Mouse (Mus musculus): Measurements from ENCODE around the gene Naa16. TPM values are rescaled to one million over a fixed set of nuclear protein-coding genes. Genes with fewer than 3 reads are reported as not detected.

Naa16 gene
- polyA plus RNA-seq, 1 experiment = 0.28 TPM

DNA sequence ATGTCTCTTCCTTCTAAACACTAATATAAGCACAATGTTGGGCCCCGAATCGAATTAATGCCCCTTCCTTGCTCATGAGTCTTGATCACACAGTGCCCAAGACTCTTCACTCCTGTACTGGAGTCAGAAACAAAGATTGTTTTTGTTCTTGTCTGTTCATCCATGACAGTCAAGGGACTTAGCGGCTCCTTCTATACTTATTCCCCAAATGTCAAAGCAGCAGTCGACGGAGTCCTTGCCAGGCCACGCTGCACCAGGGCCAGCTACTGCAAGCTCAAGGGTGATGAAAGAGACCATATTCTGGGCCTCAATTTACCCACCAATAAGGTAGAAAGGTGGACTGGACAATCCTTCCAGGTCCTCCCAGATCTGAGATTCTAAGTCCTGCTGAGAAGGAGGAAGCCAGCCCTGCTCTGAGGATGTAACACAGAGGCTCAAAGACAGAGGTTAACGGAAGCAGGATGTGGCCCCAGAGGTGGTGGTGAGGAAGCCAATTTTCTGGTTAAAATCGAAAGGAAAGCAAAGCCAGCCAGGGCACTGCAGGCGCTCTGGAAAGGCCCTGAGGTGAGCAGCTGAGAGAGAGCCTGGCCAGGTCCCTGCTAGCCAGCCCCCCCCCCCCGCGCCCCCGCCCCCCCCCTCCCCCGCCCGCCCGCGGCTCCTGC is 97.3 kb downstream of the Naa16 start:
- H3K36me3 ChIP-seq (ENCODE audit: control insufficient read depth, insufficient read depth, low read length) = no peaks in the 10 kb centered on the region; the same call in 1 of the 2 replicates

DNA sequence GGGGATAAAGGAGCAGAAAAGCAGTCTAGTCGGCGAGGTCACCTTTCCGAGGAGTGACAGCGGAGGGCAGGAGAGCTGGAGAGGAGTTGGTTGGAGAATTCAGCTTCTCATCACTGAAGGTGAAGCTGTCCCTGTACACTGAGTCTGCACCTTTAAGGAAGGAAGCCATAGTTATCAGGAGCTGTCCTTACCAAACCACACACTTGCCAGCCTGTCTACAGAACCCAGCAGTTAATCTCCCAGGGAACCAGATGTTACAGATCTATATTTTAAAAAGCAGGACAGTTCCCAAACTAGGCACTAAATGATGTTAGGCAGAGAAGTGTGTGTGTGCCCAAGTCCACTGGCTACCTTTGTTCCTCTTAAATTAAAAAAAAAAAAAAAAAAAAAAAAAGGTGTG is 98.9 kb downstream of the Naa16 start:
- no peak overlapping the region for H3K4me3 ChIP-seq (ENCODE audit: low read depth, low read length)
- no peaks in the 10 kb centered on the region for H3K27me3 ChIP-seq (ENCODE audit: control insufficient read depth, insufficient read depth, low read length)
- peaks cover 3% of the 10 kb centered on the region; the same call in 1 of the 2 replicates for H3K4me1 ChIP-seq (ENCODE audit: control insufficient read depth, insufficient read depth, insufficient read length, low read length)
- no peaks in the 10 kb centered on the region; the same call in 1 of the 2 replicates for H3K36me3 ChIP-seq (ENCODE audit: control insufficient read depth, insufficient read depth, low read length)
- 97% methylated on average over 4 of the region's 4 CpGs for WGBS
- no peak overlapping the region for H3K27ac ChIP-seq (ENCODE audit: insufficient read depth, low read depth, low read length)
- no peak for TF ChIP-seq CTCF (IDR thresholded peaks at IDR 0.05; ENCODE audit: extremely low read depth, insufficient read length, insufficient replicate concordance, low read depth, low read length)
- no peak for TF ChIP-seq POLR2A (IDR thresholded peaks at IDR 0.05; ENCODE audit: low read depth, low read length)

More for the DNA sequence above, 97.3 kb downstream of the Naa16 start:
- 61% methylated on average over 14 of the region's 16 CpGs for WGBS
- Histone ChIP-seq H3K4me3 (ENCODE audit: low read depth, low read length) (no peak overlapping the region), H3K27ac (ENCODE audit: insufficient read depth, low read depth, low read length) (no peak overlapping the region), H3K4me1 (ENCODE audit: control insufficient read depth, insufficient read depth, insufficient read length, low read length) (peaks cover 3% of the 10 kb centered on the region; the same call in 1 of the 2 replicates), H3K27me3 (ENCODE audit: control insufficient read depth, insufficient read depth, low read length) (no peaks in the 10 kb centered on the region)
- TF ChIP-seq POLR2A (IDR thresholded peaks at IDR 0.05; ENCODE audit: low read depth, low read length) = no peak
- no peak for TF ChIP-seq CTCF (IDR thresholded peaks at IDR 0.05; ENCODE audit: extremely low read depth, insufficient read length, insufficient replicate concordance, low read depth, low read length)

DNA sequence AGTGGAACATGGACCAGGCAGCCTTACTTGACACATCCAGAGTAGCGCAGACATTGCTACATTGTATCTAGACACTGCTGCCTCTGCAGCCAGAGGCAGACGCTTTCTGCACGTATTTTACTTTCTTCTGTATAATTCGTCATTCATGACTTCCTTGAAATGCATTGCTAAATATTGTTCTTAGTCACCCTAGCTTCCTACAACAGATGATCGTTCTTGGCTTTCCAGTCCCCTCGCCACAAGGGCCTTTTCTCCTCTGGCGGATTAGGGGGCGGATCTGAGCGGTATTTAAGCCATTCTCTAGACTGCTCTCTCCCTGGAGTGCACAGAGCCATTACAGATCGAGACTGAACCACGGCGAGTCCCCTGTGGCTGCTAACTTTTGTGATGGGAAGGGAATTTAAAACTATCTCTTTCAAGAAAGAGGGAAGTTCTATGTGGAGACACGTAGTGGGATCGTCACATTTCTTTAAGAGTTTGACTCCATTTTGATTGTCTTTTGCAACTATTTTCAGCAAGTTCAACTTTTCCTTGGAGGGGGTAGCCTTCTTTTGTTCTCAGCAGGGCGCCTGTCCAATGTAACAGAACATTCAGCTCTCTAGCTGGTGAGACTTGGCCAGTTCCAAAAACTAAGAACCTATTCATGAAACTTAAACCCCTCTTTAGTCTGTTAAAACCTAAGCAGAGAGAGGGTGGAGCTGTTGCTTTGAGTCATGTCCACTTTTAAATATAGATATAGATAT is 99.7 kb downstream of the Naa16 start:
- Histone ChIP-seq H3K4me1 (ENCODE audit: control insufficient read depth, insufficient read depth, insufficient read length, low read length) (peaks cover 3% of the 10 kb centered on the region; the same call in 1 of the 2 replicates), H3K27me3 (ENCODE audit: control insufficient read depth, insufficient read depth, low read length) (no peaks in the 10 kb centered on the region), H3K27ac (ENCODE audit: insufficient read depth, low read depth, low read length) (no peak overlapping the region), H3K36me3 (ENCODE audit: control insufficient read depth, insufficient read depth, low read length) (no peaks in the 10 kb centered on the region; the same call in 1 of the 2 replicates), H3K4me3 (ENCODE audit: low read depth, low read length) (no peak overlapping the region)
- TF ChIP-seq POLR2A (IDR thresholded peaks at IDR 0.05; ENCODE audit: low read depth, low read length) (no peak), CTCF (IDR thresholded peaks at IDR 0.05; ENCODE audit: extremely low read depth, insufficient read length, insufficient replicate concordance, low read depth, low read length) (no peak)
- WGBS = 77% methylated on average over 15 of the region's 15 CpGs

DNA sequence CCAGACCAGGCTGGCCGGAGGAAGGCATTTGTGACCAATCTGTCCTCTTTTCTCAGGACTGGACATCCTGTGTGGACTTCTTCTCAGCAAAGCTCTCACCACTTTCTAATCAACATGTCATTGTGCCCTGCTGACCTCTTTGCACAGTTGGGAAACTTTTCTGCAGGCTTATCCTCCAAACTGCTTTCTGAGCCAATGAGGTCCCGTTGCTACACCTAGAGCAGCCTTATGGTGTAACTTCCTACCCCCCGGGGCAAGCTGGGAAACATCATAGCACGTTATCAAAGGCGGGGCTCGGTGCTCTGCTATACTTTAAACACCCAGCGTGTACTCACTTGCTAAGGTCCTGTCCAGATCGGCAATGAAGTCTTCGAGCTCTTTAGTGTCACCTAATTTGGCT is 100.7 kb downstream of the Naa16 start:
- Histone ChIP-seq H3K4me3 (ENCODE audit: low read depth, low read length) (no peak overlapping the region), H3K36me3 (ENCODE audit: control insufficient read depth, insufficient read depth, low read length) (no peaks in the 10 kb centered on the region; the same call in 1 of the 2 replicates), H3K27me3 (ENCODE audit: control insufficient read depth, insufficient read depth, low read length) (no peaks in the 10 kb centered on the region), H3K4me1 (ENCODE audit: control insufficient read depth, insufficient read depth, insufficient read length, low read length) (peaks cover 3% of the 10 kb centered on the region; the same call in 1 of the 2 replicates), H3K27ac (ENCODE audit: insufficient read depth, low read depth, low read length) (no peak overlapping the region)
- TF ChIP-seq POLR2A (IDR thresholded peaks at IDR 0.05; ENCODE audit: low read depth, low read length) = no peak
- TF ChIP-seq CTCF (IDR thresholded peaks at IDR 0.05; ENCODE audit: extremely low read depth, insufficient read length, insufficient replicate concordance, low read depth, low read length) = no peak
- WGBS = 48% methylated on average over 9 of the region's 9 CpGs

DNA sequence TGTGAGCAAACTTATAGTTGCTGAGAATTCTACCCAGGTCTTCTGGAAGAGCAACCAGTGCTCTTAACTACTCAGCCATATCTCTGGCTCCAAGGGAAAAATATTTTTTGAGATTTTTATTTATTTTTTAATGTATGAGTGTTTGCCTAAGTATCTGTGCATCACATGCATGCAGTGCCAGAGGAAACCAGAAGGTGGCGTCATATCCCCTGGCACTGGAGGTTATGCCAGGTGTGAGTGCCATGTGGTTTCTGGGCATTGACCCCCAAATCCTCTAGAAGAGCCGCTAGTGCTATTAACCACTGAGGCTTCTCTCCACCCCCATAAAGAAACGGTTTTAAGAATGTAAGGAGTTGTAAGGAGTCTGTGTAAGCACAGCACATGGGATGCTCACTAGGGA is 102.3 kb downstream of the Naa16 start:
- TF ChIP-seq CTCF (IDR thresholded peaks at IDR 0.05; ENCODE audit: extremely low read depth, insufficient read length, insufficient replicate concordance, low read depth, low read length) (peak; percentile 54; the same call in 1 of the 2 replicates), POLR2A (IDR thresholded peaks at IDR 0.05; ENCODE audit: low read depth, low read length) (no peak)
- H3K4me1 ChIP-seq (ENCODE audit: control insufficient read depth, insufficient read depth, insufficient read length, low read length) = peaks cover 3% of the 10 kb centered on the region; the same call in 1 of the 2 replicates
- no peak overlapping the region for H3K27ac ChIP-seq (ENCODE audit: insufficient read depth, low read depth, low read length)
- H3K27me3 ChIP-seq (ENCODE audit: control insufficient read depth, insufficient read depth, low read length) = no peaks in the 10 kb centered on the region
- no peaks in the 10 kb centered on the region; the same call in 1 of the 2 replicates for H3K36me3 ChIP-seq (ENCODE audit: control insufficient read depth, insufficient read depth, low read length)
- no peak overlapping the region for H3K4me3 ChIP-seq (ENCODE audit: low read depth, low read length)
- 76% methylated on average over 3 of the region's 3 CpGs for WGBS

DNA sequence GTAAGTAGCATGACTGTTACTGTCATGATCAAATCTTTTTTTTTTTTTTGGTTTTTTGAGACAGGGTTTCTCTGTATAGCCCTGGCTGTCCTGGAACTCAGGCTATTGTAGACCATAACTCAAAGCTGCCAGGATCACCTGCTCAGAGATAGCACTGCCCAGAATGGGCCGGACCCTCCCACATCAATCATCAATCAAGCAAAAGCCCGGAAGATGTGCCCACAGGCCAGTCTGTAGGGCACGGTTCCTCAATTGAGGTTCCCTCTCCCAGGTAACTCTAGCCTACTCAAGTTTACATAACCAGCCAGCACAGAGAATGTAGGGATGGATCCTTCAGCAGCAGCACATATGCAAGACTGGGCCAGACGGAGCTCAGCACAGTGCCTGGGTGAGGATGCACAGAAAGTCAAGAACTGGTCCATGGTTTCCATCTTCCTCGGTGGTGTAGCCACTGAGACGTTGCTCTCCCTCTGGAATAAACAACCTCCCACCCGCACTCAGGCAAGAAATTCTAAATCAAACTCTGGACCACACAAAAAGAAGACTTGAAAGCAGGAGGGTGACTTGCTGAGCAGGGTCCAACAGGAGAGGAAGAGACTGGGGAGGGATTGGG is 103.2 kb downstream of the Naa16 start:
- no peaks in the 10 kb centered on the region for H3K27me3 ChIP-seq (ENCODE audit: control insufficient read depth, insufficient read depth, low read length)
- no peak overlapping the region for H3K4me3 ChIP-seq (ENCODE audit: low read depth, low read length)
- no peaks in the 10 kb centered on the region for H3K4me1 ChIP-seq (ENCODE audit: control insufficient read depth, insufficient read depth, insufficient read length, low read length)
- WGBS = 83% methylated on average over 7 of the region's 7 CpGs
- H3K36me3 ChIP-seq (ENCODE audit: control insufficient read depth, insufficient read depth, low read length) = no peaks in the 10 kb centered on the region; the same call in 1 of the 2 replicates
- H3K27ac ChIP-seq (ENCODE audit: insufficient read depth, low read depth, low read length) = no peak overlapping the region
- TF ChIP-seq POLR2A (IDR thresholded peaks at IDR 0.05; ENCODE audit: low read depth, low read length) (no peak), CTCF (IDR thresholded peaks at IDR 0.05; ENCODE audit: extremely low read depth, insufficient read length, insufficient replicate concordance, low read depth, low read length) (no peak)

DNA sequence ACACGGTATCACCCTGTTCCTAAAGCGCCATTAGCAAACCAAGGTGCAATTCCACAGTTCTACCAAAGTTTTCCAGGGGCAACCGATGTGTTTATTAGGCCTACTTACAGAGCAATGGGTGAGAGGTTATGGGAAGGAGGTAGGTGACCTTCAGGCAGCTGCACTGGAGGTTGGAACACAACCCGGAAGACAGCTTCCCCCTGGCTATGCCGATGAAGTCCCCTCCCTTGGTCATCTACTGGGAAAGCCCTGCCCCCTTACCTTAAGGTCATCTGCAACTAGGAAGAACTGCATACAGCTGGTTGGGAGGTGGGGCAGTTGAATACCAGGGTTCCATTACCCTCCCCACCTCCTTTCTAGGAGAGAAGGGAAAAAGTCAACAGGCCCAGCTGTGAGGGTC is 105.0 kb downstream of the Naa16 start:
- Histone ChIP-seq H3K4me3 (ENCODE audit: low read depth, low read length) (no peak overlapping the region), H3K36me3 (ENCODE audit: control insufficient read depth, insufficient read depth, low read length) (no peaks in the 10 kb centered on the region), H3K4me1 (ENCODE audit: control insufficient read depth, insufficient read depth, insufficient read length, low read length) (no peaks in the 10 kb centered on the region), H3K27ac (ENCODE audit: insufficient read depth, low read depth, low read length) (no peak overlapping the region), H3K27me3 (ENCODE audit: control insufficient read depth, insufficient read depth, low read length) (no peaks in the 10 kb centered on the region)
- TF ChIP-seq CTCF (IDR thresholded peaks at IDR 0.05; ENCODE audit: extremely low read depth, insufficient read length, insufficient replicate concordance, low read depth, low read length) (no peak), POLR2A (IDR thresholded peaks at IDR 0.05; ENCODE audit: low read depth, low read length) (no peak)
- 90% methylated on average over 5 of the region's 5 CpGs for WGBS
